In genomic region chr11:34228758-34229364, GRCm38 (mm10) we compare ENCODE assay signal across 9 mouse cellular contexts. TPM values are rescaled to one million over a fixed set of nuclear protein-coding genes. Genes with fewer than 3 reads are reported as not detected.
DNase-seq lines count a peak whose midpoint lies in the region; ATAC-seq and TF ChIP-seq lines count a peak whose summit lies in the region.
"Had no signal": no experiment of that assay in that cellular context is flagged by ENCODE, and none has a peak within 500 bp of the region (broad histone marks: within the 10 kb centered on the region; RNA-seq: fewer than 3 reads in every experiment).

No protein-coding gene starts in this region.

- no peak for TF ChIP-seq POLR2A in cerebellum, adult 2 months (IDR thresholded peaks at IDR 0.05; ENCODE audit: borderline replicate concordance, insufficient read depth, low read length)

- intact Hi-C loops in heart, postnatal 25 days (cut with DNase I): no loop called here

- no peaks in the 10 kb centered on the region for H3K4me1 ChIP-seq in cerebellum, adult 2 months (ENCODE audit: control insufficient read depth, insufficient read depth, low read length)
- H3K4me1 ChIP-seq in limb, embryonic 10.5 days: no peaks in the 10 kb centered on the region
- no peaks in the 10 kb centered on the region for H3K4me1 ChIP-seq in midbrain, embryonic 15.5 days

- H3K27ac ChIP-seq in cerebellum, adult 2 months (ENCODE audit: insufficient read depth, low read length): no peak overlapping the region
- H3K27ac ChIP-seq in limb, embryonic 10.5 days: no peak overlapping the region
- H3K27ac ChIP-seq in midbrain, embryonic 15.5 days: no peak overlapping the region

- H3K9me3 ChIP-seq in limb, embryonic 10.5 days (replicated peaks): no peaks in the 10 kb centered on the region
- H3K9me3 ChIP-seq in midbrain, embryonic 15.5 days: no peaks in the 10 kb centered on the region

- H3K4me3 ChIP-seq in cerebellum, adult 2 months (replicated peaks; ENCODE audit: insufficient read depth, low read depth, low read length): no peak overlapping the region
- H3K4me3 ChIP-seq in limb, embryonic 10.5 days: no peak overlapping the region
- no peak overlapping the region for H3K4me3 ChIP-seq in midbrain, embryonic 15.5 days

- 35% methylated on average over 6 of the region's 6 CpGs for WGBS in cerebellum, adult 2 months
- 44% methylated on average over 6 of the region's 6 CpGs for WGBS in limb, embryonic 10.5 days
- 43% methylated on average over 6 of the region's 6 CpGs for WGBS in midbrain, embryonic 15.5 days

- H3K9ac ChIP-seq in midbrain, embryonic 15.5 days: no peak overlapping the region

- peak; percentile 61 for TF ChIP-seq CTCF in cerebellum, adult 2 months (IDR thresholded peaks at IDR 0.05; ENCODE audit: borderline replicate concordance, insufficient read depth, low read depth, low read length)

- ATAC-seq in frontal cortex, adult (ENCODE audit: low TSS enrichment): peak; percentile 93
- peak; percentile 75 for ATAC-seq in midbrain, embryonic 15.5 days (replicated peaks)

- H3K4me2 ChIP-seq in midbrain, embryonic 15.5 days: no peak overlapping the region

- no peaks in the 10 kb centered on the region for H3K36me3 ChIP-seq in limb, embryonic 10.5 days
- no peaks in the 10 kb centered on the region for H3K36me3 ChIP-seq in midbrain, embryonic 15.5 days (replicated peaks)
- H3K36me3 ChIP-seq in splenic B cell, adult 2 months (ENCODE audit: control insufficient read depth, insufficient read depth, low read length, poor library complexity, severe bottlenecking): peaks cover 29% of the 10 kb centered on the region

- no peaks in the 10 kb centered on the region for H3K27me3 ChIP-seq in cerebellum, adult 2 months (ENCODE audit: control insufficient read depth, insufficient read depth, low read length)
- H3K27me3 ChIP-seq in limb, embryonic 10.5 days (ENCODE audit: low read depth, poor library complexity, severe bottlenecking): no peaks in the 10 kb centered on the region
- H3K27me3 ChIP-seq in midbrain, embryonic 15.5 days (replicated peaks): no peaks in the 10 kb centered on the region
- no peaks in the 10 kb centered on the region for H3K27me3 ChIP-seq in splenic B cell, adult 2 months (ENCODE audit: control insufficient read depth, insufficient read depth, low read length, poor library complexity, severe bottlenecking)

- DNase-seq in heart, adult 18-20 months: peak; percentile 12 to 61
- no peak for DNase-seq in heart, postnatal 25 days (ENCODE audit: low spot score)
- DNase-seq in cerebellum, adult 2 months: peak; percentile 13 to 46
- peak; percentile 55 for DNase-seq in kidney, adult 18-20 months
- peak; percentile 81 for DNase-seq in limb, embryonic 10.5 days (ENCODE audit: low spot score)
- DNase-seq in splenic B cell, adult 2 months (ENCODE audit: low read depth, low spot score): peak; percentile 65

RNA-seq across cellular contexts. Expression of gene Foxi1, which starts 21.0 kb away (rescaled TPM):
- total RNA-seq in heart, adult 18-20 months (2021): not detected
- total RNA-seq in heart, postnatal 25 days (2021): not detected
- polyA plus RNA-seq in cerebellum, adult 2 months (2012; rRNA removed): not detected in 2 replicates
- not detected in 2 replicates for polyA plus RNA-seq in limb, embryonic 10.5 days (2016; fragmentation: Nextera tagmentation; extraction: Ambion mirVana)
- polyA plus RNA-seq in midbrain, embryonic 15.5 days (2015; fragmentation: Nextera tagmentation; extraction: Ambion mirVana): not detected in 2 replicates
- polyA plus RNA-seq: lung, embryonic 16.5 days had no signal
